In genomic region chr19:55774824-55775223, GRCm38 (mm10) we compare ENCODE assay signal across 19 mouse cellular contexts. TPM values are rescaled to one million over a fixed set of nuclear protein-coding genes. Genes with fewer than 3 reads are reported as not detected.
DNase-seq lines count a peak whose midpoint lies in the region; ATAC-seq and TF ChIP-seq lines count a peak whose summit lies in the region.
"Had no signal": no experiment of that assay in that cellular context is flagged by ENCODE, and none has a peak within 500 bp of the region (broad histone marks: within the 10 kb centered on the region; RNA-seq: fewer than 3 reads in every experiment).

No protein-coding gene starts in this region.

- H3K27me3 ChIP-seq in stomach, postnatal 0 days (ENCODE audit: control insufficient read depth, insufficient read depth, low read length): no peaks in the 10 kb centered on the region
- H3K27me3 ChIP-seq: limb, embryonic 12.5 days had no signal

- TF ChIP-seq CTCF in bone marrow macrophage, adult 2 months (IDR thresholded peaks at IDR 0.05; ENCODE audit: low read depth, low read length): no peak
- TF ChIP-seq CTCF in stomach, postnatal 0 days (IDR thresholded peaks at IDR 0.05; ENCODE audit: low read depth): no peak

- peak; percentile 65 to 76 for ATAC-seq in hematopoietic stem cell, adult 5-6 weeks (replicated peaks in 1 of 2; ENCODE audit: insufficient read depth in 1 of 2, low FRiP score in 2 of 2, low TSS enrichment in 1 of 2, low read depth in 1 of 2, poor library complexity in 2 of 2, severe bottlenecking in 2 of 2)
- no peak for ATAC-seq in stomach, postnatal 0 days (ENCODE audit: low FRiP score, low TSS enrichment)
- ATAC-seq: inflammation-experienced regulatory T-cells, adult 6 months; liver, postnatal 0 days had no signal

- no peak overlapping the region for H3K4me2 ChIP-seq in stomach, postnatal 0 days (replicated peaks; ENCODE audit: low read depth)
- H3K4me2 ChIP-seq: heart, embryonic 11.5 days; limb, embryonic 12.5 days had no signal

- H3K36me3 ChIP-seq in stomach, postnatal 0 days (ENCODE audit: control insufficient read depth, insufficient read depth, low read length): no peaks in the 10 kb centered on the region
- H3K36me3 ChIP-seq: G1E had no signal

- TF ChIP-seq EP300 in stomach, postnatal 0 days (optimal IDR thresholded peaks at IDR 0.05): no peak

- peak overlapping the region; percentile 37 for H3K27ac ChIP-seq in bone marrow macrophage, adult 2 months (ENCODE audit: insufficient read depth, low read depth, low read length)
- 0 out of 2 replicates have a peak overlapping the region, but pooled peaks have one; percentile 4 for H3K27ac ChIP-seq in stomach, postnatal 0 days (replicated peaks)
- H3K27ac ChIP-seq: hindbrain, embryonic 10.5 days; kidney, postnatal 0 days had no signal

- DNase-seq in layer of hippocampus, adult 11-12 months (ENCODE audit: low spot score): peak; percentile 16
- no peak for DNase-seq in layer of hippocampus, adult 9-10 months (ENCODE audit: low spot score)
- no peak for DNase-seq in stomach, postnatal 0 days (ENCODE audit: low spot score)
- DNase-seq in right cerebral cortex, postnatal 14 days: no peak
- no peak for DNase-seq in left cerebral cortex, postnatal 36 days (ENCODE audit: low spot score in 2 of 2)
- DNase-seq: adrenal gland, postnatal 10 days; cerebellum, adult 9-11 months; gastrocnemius, postnatal 14 days; liver, postnatal 0 days; lung, postnatal 4 days; thymus, postnatal 36 days had no signal

- H3K4me1 ChIP-seq in bone marrow macrophage, adult 2 months (ENCODE audit: control insufficient read depth, insufficient read depth, low read length): peaks cover 17% of the 10 kb centered on the region
- H3K4me1 ChIP-seq in stomach, postnatal 0 days (replicated peaks; ENCODE audit: control insufficient read depth, insufficient read depth): peaks cover 4% of the 10 kb centered on the region; the same call in 1 of the 2 replicates

- TF ChIP-seq POLR2A in bone marrow macrophage, adult 2 months (IDR thresholded peaks at IDR 0.05; ENCODE audit: borderline replicate concordance, low read depth, low read length): no peak

- H3K9me3 ChIP-seq in stomach, postnatal 0 days (ENCODE audit: control insufficient read depth, low read length): no peaks in the 10 kb centered on the region
- H3K9me3 ChIP-seq: G1E; hindbrain, embryonic 10.5 days; limb, embryonic 12.5 days had no signal

- intact Hi-C loops in left cerebral cortex, postnatal 36 days (cut with DNase I): no loop called here

- H3K9ac ChIP-seq in stomach, postnatal 0 days (ENCODE audit: low read length): no peak overlapping the region
- H3K9ac ChIP-seq: limb, embryonic 12.5 days; liver, postnatal 0 days had no signal

- H3K4me3 ChIP-seq in bone marrow macrophage, adult 2 months (ENCODE audit: insufficient read depth, low read length): no peak overlapping the region
- H3K4me3 ChIP-seq in stomach, postnatal 0 days (ENCODE audit: low read depth, low read length): no peak overlapping the region
- H3K4me3 ChIP-seq: hindbrain, embryonic 10.5 days; limb, embryonic 12.5 days had no signal

- 40% methylated on average over 7 of the region's 7 CpGs for WGBS in stomach, postnatal 0 days

RNA-seq across cellular contexts. Expression of gene Tcf7l2, which starts 33.2 kb away (rescaled TPM):
- polyA plus RNA-seq in bone marrow macrophage, adult 2 months (2012; ENCODE audit: insufficient read depth, insufficient read length, missing spikeins): 18.2 and 18.8 TPM in 2 replicates
- 2.6 and 3.1 TPM in 2 replicates for total RNA-seq in hematopoietic stem cell, adult 5-6 weeks (2017)
- polyA plus RNA-seq in stomach, postnatal 0 days (2015; fragmentation: Nextera tagmentation; extraction: Ambion mirVana): 40.6 and 41.7 TPM in 2 replicates
- total RNA-seq in left cerebral cortex, postnatal 36 days (2021): 10 to 100 TPM in 1 of 2 experiments, 1 to 10 TPM in 1; 8.5 to 10.6 TPM
